Mouse (Mus musculus) lung, postnatal 0 days (tissue): ENCODE results near the gene Poldip3.
A peak's percentile ranks its signal among the peaks of the same experiment; 100 is the strongest.

Source experiments
- CTCF ChIP-seq: IDR thresholded peaks from 2 replicates; pipeline ENCODE4 v1.5.1; 2016; ENCODE audit warnings: antibody characterized with exemption, mild to moderate bottlenecking
- EP300 ChIP-seq: IDR thresholded peaks from 2 replicates; pipeline ENCODE4 v1.6.1; 2016; ENCODE audit warnings: antibody characterized with exemption, mild to moderate bottlenecking, control low read depth

- TF ChIP-seq EP300 (no peak), CTCF (peak; percentile 91)
These were observed 7.9 kb upstream of the Poldip3 start for GRCm38 (mm10) chr15:83156929-83157666.
